21 mouse cellular contexts compared by ENCODE assay signal in genomic region chr7:109680284-109680683, GRCm38 (mm10). TPM values are rescaled to one million over a fixed set of nuclear protein-coding genes. Genes with fewer than 3 reads are reported as not detected.
DNase-seq lines count a peak whose midpoint lies in the region; ATAC-seq and TF ChIP-seq lines count a peak whose summit lies in the region.
"Had no signal": no experiment of that assay in that cellular context is flagged by ENCODE, and none has a peak within 500 bp of the region (broad histone marks: within the 10 kb centered on the region; RNA-seq: fewer than 3 reads in every experiment).

No protein-coding gene starts in this region.

- 93% methylated on average over 2 of the region's 2 CpGs for WGBS in intestine, postnatal 0 days
- 91% methylated on average over 2 of the region's 2 CpGs for WGBS in intestine, embryonic 16.5 days
- 82% methylated on average over 2 of the region's 2 CpGs for WGBS in liver, postnatal 0 days (ENCODE audit: insufficient replicate concordance)
- WGBS in liver, embryonic 11.5 days: 85% methylated on average over 2 of the region's 2 CpGs
- WGBS in forebrain, embryonic 14.5 days: 87% methylated on average over 2 of the region's 2 CpGs

- TF ChIP-seq EP300 in liver, postnatal 0 days (IDR thresholded peaks at IDR 0.05; ENCODE audit: low read depth): no peak
- TF ChIP-seq EP300 in ES-Bruce4 (IDR thresholded peaks at IDR 0.05; ENCODE audit: insufficient read depth, low read depth, low read length): no peak

- no peaks in the 10 kb centered on the region for H3K36me3 ChIP-seq in intestine, postnatal 0 days (ENCODE audit: control insufficient read depth, insufficient read depth)
- H3K36me3 ChIP-seq in intestine, embryonic 16.5 days (ENCODE audit: control insufficient read depth, insufficient read depth, low read length): no peaks in the 10 kb centered on the region
- no peaks in the 10 kb centered on the region for H3K36me3 ChIP-seq in liver, postnatal 0 days (replicated peaks; ENCODE audit: insufficient read depth, low read length)
- H3K36me3 ChIP-seq in liver, embryonic 11.5 days (ENCODE audit: control insufficient read depth, insufficient read depth, low read length): no peaks in the 10 kb centered on the region
- H3K36me3 ChIP-seq in ES-Bruce4 (ENCODE audit: control insufficient read depth, insufficient read depth, low read length, poor library complexity, severe bottlenecking): no peaks in the 10 kb centered on the region
- H3K36me3 ChIP-seq in forebrain, embryonic 14.5 days (ENCODE audit: control insufficient read depth, insufficient read depth, low read length): no peaks in the 10 kb centered on the region
- H3K36me3 ChIP-seq: embryonic facial prominence, embryonic 15.5 days; forebrain, embryonic 12.5 days; heart, embryonic 12.5 days; hindbrain, embryonic 12.5 days had no signal

- no peak overlapping the region for H3K9ac ChIP-seq in intestine, postnatal 0 days (ENCODE audit: low read depth, low read length)
- no peak overlapping the region for H3K9ac ChIP-seq in intestine, embryonic 16.5 days (ENCODE audit: low read depth, low read length)
- no peak overlapping the region for H3K9ac ChIP-seq in liver, postnatal 0 days (replicated peaks)
- H3K9ac ChIP-seq in liver, embryonic 11.5 days (ENCODE audit: low read depth, low read length): no peak overlapping the region
- H3K9ac ChIP-seq in ES-Bruce4 (ENCODE audit: low read depth, poor library complexity, severe bottlenecking): no peak overlapping the region
- no peak overlapping the region for H3K9ac ChIP-seq in forebrain, embryonic 14.5 days (ENCODE audit: low read length)
- H3K9ac ChIP-seq: embryonic facial prominence, embryonic 15.5 days; forebrain, embryonic 12.5 days; heart, embryonic 12.5 days; hindbrain, embryonic 12.5 days had no signal

- TF ChIP-seq POLR2A in ES-Bruce4 (IDR thresholded peaks at IDR 0.05; ENCODE audit: insufficient read depth, low read length): no peak

- no peaks in the 10 kb centered on the region for H3K27me3 ChIP-seq in intestine, postnatal 0 days (replicated peaks; ENCODE audit: control insufficient read depth, insufficient read depth, low read length)
- H3K27me3 ChIP-seq in intestine, embryonic 16.5 days (replicated peaks; ENCODE audit: control insufficient read depth, insufficient read depth, low read length): no peaks in the 10 kb centered on the region
- H3K27me3 ChIP-seq in liver, postnatal 0 days (ENCODE audit: insufficient read depth, low read length): no peaks in the 10 kb centered on the region
- H3K27me3 ChIP-seq in liver, embryonic 11.5 days (replicated peaks; ENCODE audit: control insufficient read depth, insufficient read depth, low read length): no peaks in the 10 kb centered on the region
- H3K27me3 ChIP-seq in ES-Bruce4 (ENCODE audit: control insufficient read depth, insufficient read depth, low read length, poor library complexity, severe bottlenecking): no peaks in the 10 kb centered on the region
- H3K27me3 ChIP-seq in Patski: no peaks in the 10 kb centered on the region
- H3K27me3 ChIP-seq in forebrain, embryonic 14.5 days (replicated peaks; ENCODE audit: control insufficient read depth, insufficient read depth, low read length): no peaks in the 10 kb centered on the region
- H3K27me3 ChIP-seq: embryonic facial prominence, embryonic 15.5 days; forebrain, embryonic 12.5 days; heart, embryonic 12.5 days; hindbrain, embryonic 12.5 days had no signal

- no peaks in the 10 kb centered on the region for H3K4me1 ChIP-seq in intestine, postnatal 0 days (replicated peaks; ENCODE audit: control insufficient read depth, insufficient read depth, low read length)
- no peaks in the 10 kb centered on the region; the same call in 1 of the 2 replicates for H3K4me1 ChIP-seq in intestine, embryonic 16.5 days (ENCODE audit: control insufficient read depth, insufficient read depth, low read length)
- no peaks in the 10 kb centered on the region for H3K4me1 ChIP-seq in liver, postnatal 0 days (ENCODE audit: insufficient read depth)
- no peaks in the 10 kb centered on the region for H3K4me1 ChIP-seq in liver, embryonic 11.5 days (replicated peaks; ENCODE audit: control insufficient read depth, insufficient read depth, low read length)
- H3K4me1 ChIP-seq in ES-Bruce4 (ENCODE audit: control insufficient read depth, insufficient read depth, low read length): no peaks in the 10 kb centered on the region
- no peaks in the 10 kb centered on the region for H3K4me1 ChIP-seq in forebrain, embryonic 14.5 days (ENCODE audit: control insufficient read depth, insufficient read depth, low read length)
- H3K4me1 ChIP-seq: forebrain, embryonic 12.5 days; heart, embryonic 12.5 days; hindbrain, embryonic 12.5 days had no signal

- H3K4me2 ChIP-seq in intestine, postnatal 0 days (replicated peaks; ENCODE audit: low read depth): no peak overlapping the region
- H3K4me2 ChIP-seq in intestine, embryonic 16.5 days (ENCODE audit: low read depth, low read length): no peak overlapping the region
- no peak overlapping the region for H3K4me2 ChIP-seq in liver, postnatal 0 days (ENCODE audit: low read depth, low read length)
- H3K4me2 ChIP-seq in liver, embryonic 11.5 days: no peak overlapping the region
- no peak overlapping the region for H3K4me2 ChIP-seq in forebrain, embryonic 14.5 days (ENCODE audit: low read length)
- H3K4me2 ChIP-seq: embryonic facial prominence, embryonic 15.5 days; forebrain, embryonic 12.5 days; heart, embryonic 12.5 days; hindbrain, embryonic 12.5 days had no signal

- in situ Hi-C loops in Patski (cut with MboI; ENCODE audit: low pct_unique_long_range_greater_than_20kb): no loop called here

- no peak overlapping the region for H3K27ac ChIP-seq in intestine, postnatal 0 days (ENCODE audit: low read depth, low read length)
- H3K27ac ChIP-seq in intestine, embryonic 16.5 days (ENCODE audit: low read length): no peak overlapping the region
- H3K27ac ChIP-seq in liver, postnatal 0 days (ENCODE audit: low read depth): no peak overlapping the region
- H3K27ac ChIP-seq in liver, embryonic 11.5 days (ENCODE audit: low read depth, low read length): no peak overlapping the region
- no peak overlapping the region for H3K27ac ChIP-seq in ES-Bruce4 (ENCODE audit: insufficient read depth, low read length)
- H3K27ac ChIP-seq in forebrain, embryonic 14.5 days (ENCODE audit: low read depth, low read length): no peak overlapping the region
- H3K27ac ChIP-seq: embryonic facial prominence, embryonic 15.5 days; forebrain, embryonic 12.5 days; hindbrain, embryonic 12.5 days had no signal

- no peaks in the 10 kb centered on the region for H3K9me3 ChIP-seq in intestine, postnatal 0 days (ENCODE audit: control insufficient read depth)
- no peaks in the 10 kb centered on the region for H3K9me3 ChIP-seq in intestine, embryonic 16.5 days (ENCODE audit: control insufficient read depth, low read length)
- H3K9me3 ChIP-seq in liver, postnatal 0 days (ENCODE audit: low read length): no peaks in the 10 kb centered on the region
- no peaks in the 10 kb centered on the region for H3K9me3 ChIP-seq in liver, embryonic 11.5 days (ENCODE audit: control insufficient read depth, low read length)
- no peaks in the 10 kb centered on the region for H3K9me3 ChIP-seq in ES-Bruce4 (replicated peaks; ENCODE audit: control insufficient read depth, insufficient read depth, low read length, poor library complexity, severe bottlenecking)
- H3K9me3 ChIP-seq in forebrain, embryonic 14.5 days (replicated peaks; ENCODE audit: control insufficient read depth, low read length): no peaks in the 10 kb centered on the region
- H3K9me3 ChIP-seq: embryonic facial prominence, embryonic 15.5 days; forebrain, embryonic 12.5 days; heart, embryonic 12.5 days; hindbrain, embryonic 12.5 days had no signal

- POLR2A ChIA-PET in Patski (lab: Charles Lee): no interaction called here

- no peak overlapping the region for H3K4me3 ChIP-seq in intestine, postnatal 0 days (ENCODE audit: low read depth, low read length)
- no peak overlapping the region for H3K4me3 ChIP-seq in intestine, embryonic 16.5 days (ENCODE audit: low read length)
- no peak overlapping the region for H3K4me3 ChIP-seq in liver, postnatal 0 days (ENCODE audit: low read depth, low read length)
- H3K4me3 ChIP-seq in liver, embryonic 11.5 days (ENCODE audit: low read depth, low read length): no peak overlapping the region
- H3K4me3 ChIP-seq in ES-Bruce4 (ENCODE audit: low read depth, low read length): no peak overlapping the region
- no peak overlapping the region for H3K4me3 ChIP-seq in forebrain, embryonic 14.5 days (ENCODE audit: low read depth, low read length)
- H3K4me3 ChIP-seq: embryonic facial prominence, embryonic 15.5 days; erythroblast, embryonic 14.5 days; forebrain, embryonic 12.5 days; heart, embryonic 12.5 days; hindbrain, embryonic 12.5 days had no signal

- ATAC-seq in intestine, postnatal 0 days: no peak
- ATAC-seq in intestine, embryonic 16.5 days: no peak
- no peak for ATAC-seq in liver, postnatal 0 days
- no peak for ATAC-seq in liver, embryonic 11.5 days (replicated peaks; ENCODE audit: low FRiP score)
- ATAC-seq in Patski: no peak
- ATAC-seq in forebrain, embryonic 14.5 days: no peak
- ATAC-seq: hindbrain, embryonic 16.5 days; inflammation-experienced regulatory T-cells, adult 6 months had no signal

- no peak for DNase-seq in liver, postnatal 0 days
- DNase-seq in liver, embryonic 11.5 days (ENCODE audit: low spot score): no peak
- DNase-seq in Patski (ENCODE audit: low read depth, low spot score): no peak
- no peak for DNase-seq in embryo, embryonic 9.5 days (ENCODE audit: extremely low spot score)
- DNase-seq in forebrain, embryonic 14.5 days (ENCODE audit: low spot score): no peak
- DNase-seq: adrenal gland, adult 8-10 months; adrenal gland, postnatal 36 days; cerebellum, adult 2 months; cerebellum, postnatal 10 days had no signal

- TF ChIP-seq CTCF in intestine, postnatal 0 days (IDR thresholded peaks at IDR 0.05; ENCODE audit: low read depth): peak; percentile 14; the same call in 1 of the 2 replicates
- TF ChIP-seq CTCF in liver, postnatal 0 days (IDR thresholded peaks at IDR 0.05; ENCODE audit: low read depth): peak; percentile 15; the same call in 1 of the 2 replicates
- TF ChIP-seq CTCF in ES-Bruce4 (IDR thresholded peaks at IDR 0.05; ENCODE audit: low read depth, low read length): peak; percentile 20
- peak; percentile 59 for TF ChIP-seq CTCF in Patski (IDR thresholded peaks at IDR 0.05)

- CTCF ChIA-PET in Patski (lab: Charles Lee): interaction anchor here (0.9 kb wide), 1 partner anchor 61 kb away, joined by 3 read pairs; no protein-coding TSS in a partner anchor

RNA-seq across cellular contexts. Expression of gene St5, which starts 23.1 kb away (rescaled TPM):
- 46.7 and 49.7 TPM in 2 replicates for polyA plus RNA-seq in intestine, postnatal 0 days (2015; fragmentation: Nextera tagmentation; extraction: Ambion mirVana)
- 66.9 and 71.9 TPM in 2 replicates for polyA plus RNA-seq in intestine, embryonic 16.5 days (2015; fragmentation: Nextera tagmentation; extraction: Ambion mirVana)
- polyA plus RNA-seq in liver, postnatal 0 days (2015; fragmentation: Nextera tagmentation; extraction: Ambion mirVana): 33.4 and 33.9 TPM in 2 replicates
- 38.7 and 38.8 TPM in 2 replicates for polyA plus RNA-seq in liver, embryonic 11.5 days (2014; fragmentation: Nextera tagmentation; extraction: Ambion mirVana)
- polyA plus RNA-seq in ES-Bruce4 (2011; ENCODE audit: insufficient read depth, insufficient read length, low read depth, missing spikeins) (36.7 and 42.2 TPM in 2 replicates), Patski (2021) (183 TPM)
- 10.3 and 11.0 TPM in 2 replicates for polyA plus RNA-seq in forebrain, embryonic 14.5 days (2014; fragmentation: Nextera tagmentation; extraction: Ambion mirVana)

RNA-seq across cellular contexts. Expression of gene Akip1, which starts 23.2 kb away (rescaled TPM):
- polyA plus RNA-seq in intestine, postnatal 0 days (2015; fragmentation: Nextera tagmentation; extraction: Ambion mirVana): 29.8 and 30.1 TPM in 2 replicates
- polyA plus RNA-seq in intestine, embryonic 16.5 days (2015; fragmentation: Nextera tagmentation; extraction: Ambion mirVana): 37.6 and 40.9 TPM in 2 replicates
- polyA plus RNA-seq in liver, postnatal 0 days (2015; fragmentation: Nextera tagmentation; extraction: Ambion mirVana): 23.7 and 24.5 TPM in 2 replicates
- polyA plus RNA-seq in liver, embryonic 11.5 days (2014; fragmentation: Nextera tagmentation; extraction: Ambion mirVana): 52.7 and 54.9 TPM in 2 replicates
- polyA plus RNA-seq in ES-Bruce4 (2011; ENCODE audit: insufficient read depth, insufficient read length, low read depth, missing spikeins) (21.5 and 25.1 TPM in 2 replicates), Patski (2021) (43.0 TPM)
- polyA plus RNA-seq in forebrain, embryonic 14.5 days (2014; fragmentation: Nextera tagmentation; extraction: Ambion mirVana): 15.1 and 18.5 TPM in 2 replicates

RNA-seq across cellular contexts. Expression of gene BC051019, which starts 43.4 kb away (rescaled TPM):
- not detected in 2 replicates for polyA plus RNA-seq in intestine, postnatal 0 days (2015; fragmentation: Nextera tagmentation; extraction: Ambion mirVana)
- polyA plus RNA-seq in intestine, embryonic 16.5 days (2015; fragmentation: Nextera tagmentation; extraction: Ambion mirVana): 0.13 TPM in 1 of 2 replicates, not detected in the other
- 0.08 TPM in 1 of 2 replicates, not detected in the other for polyA plus RNA-seq in liver, postnatal 0 days (2015; fragmentation: Nextera tagmentation; extraction: Ambion mirVana)
- polyA plus RNA-seq in liver, embryonic 11.5 days (2014; fragmentation: Nextera tagmentation; extraction: Ambion mirVana): 0.10 and 0.47 TPM in 2 replicates
- polyA plus RNA-seq in ES-Bruce4 (2011; ENCODE audit: insufficient read depth, insufficient read length, low read depth, missing spikeins): not detected in 2 replicates
- polyA plus RNA-seq in Patski (2021): 0.55 TPM
- 0.26 and 0.55 TPM in 2 replicates for polyA plus RNA-seq in forebrain, embryonic 14.5 days (2014; fragmentation: Nextera tagmentation; extraction: Ambion mirVana)
- polyA plus RNA-seq: embryonic facial prominence, embryonic 11.5 days; erythroblast, embryonic 14.5 days; forebrain, embryonic 12.5 days; heart, embryonic 12.5 days had no signal

RNA-seq across cellular contexts. Expression of gene Ascl3, which starts 51.2 kb away (rescaled TPM):
- polyA plus RNA-seq in intestine, postnatal 0 days (2015; fragmentation: Nextera tagmentation; extraction: Ambion mirVana): 0.52 and 0.98 TPM in 2 replicates
- polyA plus RNA-seq in intestine, embryonic 16.5 days (2015; fragmentation: Nextera tagmentation; extraction: Ambion mirVana): 0.33 and 0.61 TPM in 2 replicates
- not detected in 2 replicates for polyA plus RNA-seq in liver, postnatal 0 days (2015; fragmentation: Nextera tagmentation; extraction: Ambion mirVana)
- polyA plus RNA-seq in liver, embryonic 11.5 days (2014; fragmentation: Nextera tagmentation; extraction: Ambion mirVana): not detected in 2 replicates
- not detected in 2 replicates for polyA plus RNA-seq in ES-Bruce4 (2011; ENCODE audit: insufficient read depth, insufficient read length, low read depth, missing spikeins)
- polyA plus RNA-seq in Patski (2021): 0.19 TPM
- polyA plus RNA-seq in forebrain, embryonic 14.5 days (2014; fragmentation: Nextera tagmentation; extraction: Ambion mirVana): not detected in 2 replicates
- polyA plus RNA-seq: embryonic facial prominence, embryonic 11.5 days; forebrain, embryonic 12.5 days; heart, embryonic 12.5 days; heart, embryonic 16.5 days; hindbrain, embryonic 12.5 days had no signal
